Mouse (Mus musculus) cortical plate, adult 2 months (tissue): ENCODE data around the gene Ccdc113.

Experiments
- CTCF ChIP-seq: fragments of 200-500 bp; IDR thresholded peaks from 2 replicates; pipeline ENCODE4 v1.5.1; 2011; ENCODE audit warnings: mild to moderate bottlenecking, control low read depth, low read length; ENCODE audit not compliant: insufficient read depth; ENCODE audit errors: extremely low read depth
- POLR2A ChIP-seq: fragments of 200-500 bp; IDR thresholded peaks from 2 replicates; pipeline ENCODE4 v1.6.1; 2011; ENCODE audit warnings: mild to moderate bottlenecking, low read length, control low read depth; ENCODE audit not compliant: insufficient read depth; ENCODE audit errors: extremely low read depth

GRCm38 (mm10) chr8:95602168-95602567, 68.3 kb downstream of the Ccdc113 start:
- no peak for TF ChIP-seq POLR2A
- TF ChIP-seq CTCF, result no peak
